Mouse (Mus musculus): ENCODE data around the gene Gm21977.
"Not testable (repeated sequence)": the region's sequence is repeated elsewhere in the genome, so short reads cannot be mapped to it uniquely, and the experiment has no call there.

The Gm21977 gene

GRCm38 (mm10) chr14:42853377-42853776 is at the start of gene Gm21977:
Gm21977 (minus strand) TSS chr14:42853477.
- not testable (repeated sequence) for DNase-seq
